Mouse (Mus musculus): ENCODE measurements at regions not wholly inside any gene's neighbourhood (a gene's known extent, or its start where the extent isn't known, plus 50 kb on each side); places are given as distances from the start of the nearest gene placed in this dataset.
A peak's percentile ranks its signal among the peaks of the same experiment; 100 is the strongest.

GRCm38 (mm10) chr6:31334086-31334485 is 64.4 kb upstream of the Mkln1 start:
- Histone ChIP-seq H3K4me3 (replicated peaks; ENCODE audit: low read length) (no peak overlapping the region), H3K4me1 (ENCODE audit: control insufficient read depth, insufficient read depth, low read length) (no peaks in the 10 kb centered on the region), H3K27me3 (ENCODE audit: control insufficient read depth, insufficient read depth, low read length) (no peaks in the 10 kb centered on the region), H3K36me3 (ENCODE audit: control insufficient read depth, insufficient read depth, low read length) (no peaks in the 10 kb centered on the region), H3K9ac (ENCODE audit: low read depth, low read length, severe bottlenecking) (no peak overlapping the region), H3K27ac (replicated peaks; ENCODE audit: low read depth, low read length) (no peak overlapping the region), H3K4me2 (replicated peaks; ENCODE audit: low read depth, low read length, severe bottlenecking) (no peak overlapping the region), H3K9me3 (ENCODE audit: control insufficient read depth, low read length) (no peaks in the 10 kb centered on the region)
- no peak for TF ChIP-seq POLR2A (IDR thresholded peaks at IDR 0.05; ENCODE audit: borderline replicate concordance, extremely low read depth, insufficient read depth, insufficient read length)
- no peak for DNase-seq (ENCODE audit: low spot score)
- 88% methylated on average over 4 of the region's 4 CpGs for WGBS
- no peak for ATAC-seq (ENCODE audit: low FRiP score, low read depth)

- ATAC-seq (ENCODE audit: low FRiP score, low read depth): no peak
- H3K4me3 ChIP-seq (replicated peaks; ENCODE audit: low read length): no peak overlapping the region
- DNase-seq (ENCODE audit: low spot score): no peak
- no peaks in the 10 kb centered on the region for H3K9me3 ChIP-seq (ENCODE audit: control insufficient read depth, low read length)
- no peaks in the 10 kb centered on the region for H3K27me3 ChIP-seq (ENCODE audit: control insufficient read depth, insufficient read depth, low read length)
- H3K4me2 ChIP-seq (replicated peaks; ENCODE audit: low read depth, low read length, severe bottlenecking): no peak overlapping the region
- H3K36me3 ChIP-seq (ENCODE audit: control insufficient read depth, insufficient read depth, low read length): no peaks in the 10 kb centered on the region
- no peak overlapping the region for H3K27ac ChIP-seq (replicated peaks; ENCODE audit: low read depth, low read length)
- no peaks in the 10 kb centered on the region for H3K4me1 ChIP-seq (ENCODE audit: control insufficient read depth, insufficient read depth, low read length)
- TF ChIP-seq POLR2A (IDR thresholded peaks at IDR 0.05; ENCODE audit: borderline replicate concordance, extremely low read depth, insufficient read depth, insufficient read length): no peak
- no peak overlapping the region for H3K9ac ChIP-seq (ENCODE audit: low read depth, low read length, severe bottlenecking)
- WGBS: 38% methylated on average over 13 of the region's 13 CpGs
Measured at GRCm38 (mm10) chr6:31339122-31339947, 59.2 kb upstream of the Mkln1 start.

GRCm38 (mm10) chr6:31339948-31340250 is 58.6 kb upstream of the Mkln1 start:
- Histone ChIP-seq H3K9me3 (ENCODE audit: control insufficient read depth, low read length) (no peaks in the 10 kb centered on the region), H3K27me3 (ENCODE audit: control insufficient read depth, insufficient read depth, low read length) (no peaks in the 10 kb centered on the region), H3K4me1 (ENCODE audit: control insufficient read depth, insufficient read depth, low read length) (no peaks in the 10 kb centered on the region), H3K4me2 (replicated peaks; ENCODE audit: low read depth, low read length, severe bottlenecking) (no peak overlapping the region), H3K9ac (ENCODE audit: low read depth, low read length, severe bottlenecking) (no peak overlapping the region), H3K27ac (replicated peaks; ENCODE audit: low read depth, low read length) (no peak overlapping the region), H3K4me3 (replicated peaks; ENCODE audit: low read length) (no peak overlapping the region), H3K36me3 (ENCODE audit: control insufficient read depth, insufficient read depth, low read length) (no peaks in the 10 kb centered on the region)
- TF ChIP-seq POLR2A (IDR thresholded peaks at IDR 0.05; ENCODE audit: borderline replicate concordance, extremely low read depth, insufficient read depth, insufficient read length): no peak
- ATAC-seq (ENCODE audit: low FRiP score, low read depth) (no peak), DNase-seq (ENCODE audit: low spot score) (no peak)
- WGBS: 45% methylated on average over 1 of the region's 1 CpGs

GRCm38 (mm10) chr6:31345366-31346084 is 53.0 kb upstream of the Mkln1 start:
- DNase-seq (ENCODE audit: low spot score) (no peak), ATAC-seq (ENCODE audit: low FRiP score, low read depth) (no peak)
- Histone ChIP-seq H3K27ac (replicated peaks; ENCODE audit: low read depth, low read length) (no peak overlapping the region), H3K36me3 (ENCODE audit: control insufficient read depth, insufficient read depth, low read length) (no peaks in the 10 kb centered on the region), H3K4me3 (replicated peaks; ENCODE audit: low read length) (no peak overlapping the region), H3K9me3 (ENCODE audit: control insufficient read depth, low read length) (no peaks in the 10 kb centered on the region), H3K4me1 (ENCODE audit: control insufficient read depth, insufficient read depth, low read length) (no peaks in the 10 kb centered on the region), H3K4me2 (replicated peaks; ENCODE audit: low read depth, low read length, severe bottlenecking) (no peak overlapping the region), H3K27me3 (ENCODE audit: control insufficient read depth, insufficient read depth, low read length) (no peaks in the 10 kb centered on the region), H3K9ac (ENCODE audit: low read depth, low read length, severe bottlenecking) (no peak overlapping the region)
- TF ChIP-seq POLR2A (IDR thresholded peaks at IDR 0.05; ENCODE audit: borderline replicate concordance, extremely low read depth, insufficient read depth, insufficient read length): no peak
- 71% methylated on average over 10 of the region's 10 CpGs for WGBS

GRCm38 (mm10) chr6:31348333-31348732 is 50.2 kb upstream of the Mkln1 start:
- Histone ChIP-seq H3K4me2 (replicated peaks; ENCODE audit: low read depth, low read length, severe bottlenecking) (no peak overlapping the region), H3K36me3 (ENCODE audit: control insufficient read depth, insufficient read depth, low read length) (no peaks in the 10 kb centered on the region), H3K4me1 (ENCODE audit: control insufficient read depth, insufficient read depth, low read length) (no peaks in the 10 kb centered on the region), H3K27me3 (ENCODE audit: control insufficient read depth, insufficient read depth, low read length) (no peaks in the 10 kb centered on the region), H3K9ac (ENCODE audit: low read depth, low read length, severe bottlenecking) (no peak overlapping the region), H3K4me3 (replicated peaks; ENCODE audit: low read length) (no peak overlapping the region), H3K9me3 (ENCODE audit: control insufficient read depth, low read length) (no peaks in the 10 kb centered on the region), H3K27ac (replicated peaks; ENCODE audit: low read depth, low read length) (no peak overlapping the region)
- DNase-seq (ENCODE audit: low spot score) (no peak), ATAC-seq (ENCODE audit: low FRiP score, low read depth) (no peak)
- 93% methylated on average over 4 of the region's 4 CpGs for WGBS
- no peak for TF ChIP-seq POLR2A (IDR thresholded peaks at IDR 0.05; ENCODE audit: borderline replicate concordance, extremely low read depth, insufficient read depth, insufficient read length)

MicroRNAs encoded in the stretch of these regions (microRNA counts, 519-probe panel; counts per million panel counts)
- microRNA mmu-miR-29a: 3,195 counts per million, percentile 61 among the panel's probes with 10 or more counts

Small RNA genes lying in the stretch of these regions (microRNA-seq; reads per million reads assigned to microRNA genes)
- gene Mir29a (93.4 reads per million, percentile 45 among the genes with 10 or more reads in this experiment), gene Mir29b-1 (1.6 reads per million)

Data from limb, embryonic 14.5 days (tissue).